Mouse (Mus musculus) forebrain, postnatal 0 days (tissue): Measurements from ENCODE around the gene Rars2. TPM values are rescaled to one million over a fixed set of nuclear protein-coding genes. Genes with fewer than 3 reads are reported as not detected.

Experiments used
- ATAC-seq: fragments of 200-750 bp; cut with Nextera tagmentation; 2 replicates; pipeline ENCODE4 v1.8.0; 2017; ENCODE audit warnings: mild to moderate bottlenecking, moderate library complexity
- DNase-seq: peaks from one replicate; pipeline ENCODE4 v3.0.0-alpha.2; 2015
- H3K27ac ChIP-seq: fragments of 300-500 bp; sonication (generic); 2 replicates; pipeline ENCODE4 v1.5.1; 2014; ENCODE audit warnings: low read depth, mild to moderate bottlenecking, antibody characterized with exemption, low read length, moderate library complexity, mixed read lengths
- H3K27me3 ChIP-seq: fragments of 300-500 bp; sonication (generic); 2 replicates; pipeline ENCODE4 v1.6.1; 2014; ENCODE audit warnings: mild to moderate bottlenecking, low read length, mixed read lengths; ENCODE audit not compliant: insufficient read depth
- H3K36me3 ChIP-seq: fragments of 300-500 bp; sonication (generic); 2 replicates; pipeline ENCODE4 v1.6.1; 2014; ENCODE audit warnings: mild to moderate bottlenecking, moderate library complexity; ENCODE audit not compliant: insufficient read depth
- H3K4me1 ChIP-seq: fragments of 300-500 bp; sonication (generic); 2 replicates; pipeline ENCODE4 v1.6.1; 2014; ENCODE audit warnings: antibody characterized with exemption; ENCODE audit not compliant: insufficient read depth
- H3K4me2 ChIP-seq: fragments of 300-500 bp; sonication (generic); 2 replicates; pipeline ENCODE4 v1.6.1; 2014; ENCODE audit warnings: low read depth, mild to moderate bottlenecking, moderate library complexity
- H3K4me3 ChIP-seq: fragments of 300-500 bp; sonication (generic); 2 replicates; pipeline ENCODE4 v1.5.1; 2014; ENCODE audit warnings: low read depth, low read length, mixed read lengths
- H3K9ac ChIP-seq: fragments of 300-500 bp; sonication (generic); 2 replicates; pipeline ENCODE4 v1.6.1; 2014; ENCODE audit warnings: mild to moderate bottlenecking
- H3K9me3 ChIP-seq: fragments of 300-500 bp; sonication (generic); 2 replicates; pipeline ENCODE4 v1.6.1; 2016; ENCODE audit warnings: low read length
- CTCF ChIP-seq: sonication (generic); IDR thresholded peaks from 2 replicates; pipeline ENCODE4 v1.5.1; 2016; ENCODE audit warnings: antibody characterized with exemption, control low read depth, low read depth
- WGBS: fragments of 180-500 bp; shearing (Covaris S2); extraction: QIAGEN DNeasy Blood & Tissue Kit; methylation state at CpG from one replicate; pipeline ENCODE4 v1.1.7; 2014; 5-methylcytosine and 5-hydroxymethylcytosine counted together
- polyA plus RNA-seq: library from polyadenylated mRNA; unstranded; fragments of >200 nt; fragmentation: Nextera tagmentation; extraction: Ambion mirVana; gene quantifications from 2 replicates; pipeline ENCODE4 v1.2.1, GENCODE M21; 2015
- total RNA-seq: library from RNA; depleted of rRNA; stranded (reverse); fragments of >200 nt; gene quantifications from 2 replicates; pipeline ENCODE4 v1.2.3, GENCODE M21; 2014; rRNA removed

The Rars2 gene
- total and polyA plus RNA-seq, 2 experiments from 2014 or later: 28.7 to 48.8 TPM

DNA sequence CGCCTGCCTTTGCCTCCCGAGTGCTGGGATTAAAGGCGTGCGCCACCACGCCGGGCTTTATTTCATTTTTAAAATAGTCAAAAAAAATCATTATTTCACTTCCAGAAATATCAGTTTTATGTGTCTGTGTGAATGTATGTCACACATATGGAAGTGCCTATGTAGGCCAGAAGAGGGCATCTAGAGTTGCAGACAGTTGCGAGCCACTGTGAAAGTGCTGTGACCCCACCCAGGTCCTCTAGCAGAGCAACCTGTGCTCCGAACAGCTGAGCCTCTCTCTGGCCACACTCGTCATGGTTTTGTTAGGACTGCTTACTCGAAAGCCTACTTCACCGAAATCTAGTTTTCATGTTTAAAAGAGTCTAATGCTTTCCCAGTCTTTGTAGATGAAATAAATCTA is 87.5 kb downstream of the Rars2 start:
- no peaks in the 10 kb centered on the region for H3K4me1 ChIP-seq
- H3K9me3 ChIP-seq: no peaks in the 10 kb centered on the region
- no peak overlapping the region for H3K27ac ChIP-seq
- 97% methylated on average over 11 of the region's 11 CpGs for WGBS
- H3K9ac ChIP-seq: no peak overlapping the region
- H3K36me3 ChIP-seq: no peaks in the 10 kb centered on the region
- ATAC-seq (no peak), DNase-seq (no peak)
- no peak overlapping the region for H3K4me2 ChIP-seq
- H3K4me3 ChIP-seq: no peak overlapping the region
- no peak for TF ChIP-seq CTCF
- no peaks in the 10 kb centered on the region for H3K27me3 ChIP-seq

DNA sequence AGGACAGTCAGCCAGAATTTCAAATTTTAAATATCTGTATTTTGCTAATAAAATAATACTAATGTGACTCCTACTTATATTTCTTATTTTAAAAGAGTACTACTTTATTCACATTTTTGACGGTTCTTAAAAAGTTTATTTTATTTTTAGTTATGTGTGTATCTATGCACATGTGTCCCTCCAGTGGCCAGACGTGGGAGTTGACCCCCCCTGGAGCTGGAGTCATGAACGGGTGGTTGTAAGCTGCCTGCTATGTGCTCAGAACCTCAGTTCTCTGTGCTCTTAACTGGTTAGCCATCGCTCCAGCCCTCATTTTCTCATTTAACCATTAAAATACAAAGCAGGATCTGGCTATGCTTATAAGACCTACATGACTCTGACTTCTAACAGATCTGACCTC is 88.3 kb downstream of the Rars2 start:
- Histone ChIP-seq H3K36me3 (no peaks in the 10 kb centered on the region), H3K27ac (no peak overlapping the region), H3K9ac (no peak overlapping the region), H3K4me2 (no peak overlapping the region), H3K4me1 (no peaks in the 10 kb centered on the region), H3K9me3 (no peaks in the 10 kb centered on the region), H3K4me3 (no peak overlapping the region), H3K27me3 (no peaks in the 10 kb centered on the region)
- DNase-seq (no peak), ATAC-seq (no peak)
- WGBS: 68% methylated on average over 4 of the region's 4 CpGs
- TF ChIP-seq CTCF: no peak

DNA sequence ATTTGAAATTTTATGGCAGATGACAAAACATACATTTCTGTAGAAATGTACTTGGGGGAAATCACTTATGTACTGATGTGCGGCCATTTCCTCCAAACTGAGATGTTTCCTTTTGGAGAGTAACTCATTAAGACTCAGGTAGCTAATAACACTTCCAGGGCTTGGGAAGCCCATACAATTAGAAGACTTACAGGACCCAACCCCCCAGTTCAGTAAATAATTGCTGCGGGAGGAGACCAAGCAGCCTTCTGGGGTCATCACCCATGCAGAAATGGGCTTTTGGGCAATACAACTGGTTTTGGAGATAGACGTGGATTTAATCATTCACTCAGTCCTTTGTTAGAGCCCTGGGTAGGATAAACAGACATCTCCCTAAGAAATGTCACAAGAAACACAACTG is 92.5 kb downstream of the Rars2 start:
- Histone ChIP-seq H3K27ac (no peak overlapping the region), H3K27me3 (no peaks in the 10 kb centered on the region), H3K4me2 (no peak overlapping the region), H3K4me3 (no peak overlapping the region), H3K36me3 (no peaks in the 10 kb centered on the region), H3K9ac (no peak overlapping the region), H3K4me1 (no peaks in the 10 kb centered on the region), H3K9me3 (no peaks in the 10 kb centered on the region)
- no peak for ATAC-seq
- 76% methylated on average over 3 of the region's 3 CpGs for WGBS
- DNase-seq: no peak
- TF ChIP-seq CTCF: no peak

DNA sequence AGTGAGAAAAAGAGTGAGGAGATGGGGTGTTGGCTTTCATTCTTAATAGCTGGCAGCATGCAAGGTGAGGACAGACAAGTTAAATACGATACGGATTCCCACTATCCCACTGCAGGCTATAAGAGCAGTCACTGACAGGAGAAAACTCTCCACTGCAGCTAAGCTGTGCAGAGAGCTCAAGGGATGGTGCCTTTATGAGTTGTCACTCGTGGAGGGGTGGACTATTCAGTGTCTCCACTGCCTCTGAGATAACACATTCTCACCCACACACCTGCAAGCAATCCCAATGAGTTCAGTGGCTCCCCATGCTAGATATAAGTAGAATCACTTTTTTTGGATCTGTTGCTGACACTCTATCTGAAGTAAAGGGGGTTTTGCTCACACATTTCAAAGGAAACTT is 93.4 kb downstream of the Rars2 start:
- Histone ChIP-seq H3K9me3 (no peaks in the 10 kb centered on the region), H3K4me2 (no peak overlapping the region), H3K9ac (no peak overlapping the region), H3K36me3 (no peaks in the 10 kb centered on the region), H3K27me3 (no peaks in the 10 kb centered on the region), H3K4me3 (no peak overlapping the region), H3K4me1 (no peaks in the 10 kb centered on the region), H3K27ac (no peak overlapping the region)
- no peak for DNase-seq
- ATAC-seq: no peak
- 77% methylated on average over 3 of the region's 3 CpGs for WGBS
- no peak for TF ChIP-seq CTCF

Other genes starting within 250 kb of the Rars2 start
- gene Akirin2, start 64.0 kb upstream of the Rars2 start, total RNA-seq: 131 and 147 TPM in 2 replicates
- 79.9 and 94.6 TPM in 2 replicates for gene Akirin2, start 64.0 kb upstream of the Rars2 start, polyA plus RNA-seq
- gene Orc3, start within 50 bp of the Rars2 start, total RNA-seq: 82.4 and 88.0 TPM in 2 replicates
- gene Orc3, start within 50 bp of the Rars2 start, polyA plus RNA-seq: 66.6 and 68.0 TPM in 2 replicates
- 34.0 and 35.9 TPM in 2 replicates for gene Slc35a1, start 72.5 kb downstream of the Rars2 start, total RNA-seq
- 16.0 and 37.9 TPM in 2 replicates for gene Slc35a1, start 72.5 kb downstream of the Rars2 start, polyA plus RNA-seq
- 5.7 and 6.2 TPM in 2 replicates for gene Cfap206, start 115.2 kb downstream of the Rars2 start, total RNA-seq
- gene Cfap206, start 115.2 kb downstream of the Rars2 start, polyA plus RNA-seq: 5.7 and 6.3 TPM in 2 replicates
- gene Gm136, start 141.3 kb downstream of the Rars2 start, total RNA-seq: not detected in 2 replicates
- 0.23 TPM in 1 of 2 replicates, not detected in the other for gene Gm136, start 141.3 kb downstream of the Rars2 start, polyA plus RNA-seq
- gene Smim8, start 163.5 kb downstream of the Rars2 start, total RNA-seq: 28.0 and 30.7 TPM in 2 replicates
- 54.9 and 66.4 TPM in 2 replicates for gene Smim8, start 163.5 kb downstream of the Rars2 start, polyA plus RNA-seq